Mouse (Mus musculus): ENCODE results near the gene Mrps35. TPM values are rescaled to one million over a fixed set of nuclear protein-coding genes. Genes with fewer than 3 reads are reported as not detected.

Gene Mrps35
- polyA plus RNA-seq, 1 experiment from 2014 or later = 135 TPM

GRCm38 (mm10) chr6:147022375-147023132 is 20.0 kb upstream of the Mrps35 start:
- Histone ChIP-seq H3K9me3 (replicated peaks; ENCODE audit: control insufficient read depth, low read length) (no peaks in the 10 kb centered on the region), H3K4me3 (ENCODE audit: low read depth, low read length) (no peak overlapping the region), H3K9ac (ENCODE audit: low read depth, low read length) (no peak overlapping the region), H3K4me1 (ENCODE audit: control insufficient read depth, insufficient read depth, low read length) (peaks cover 2% of the 10 kb centered on the region; the same call in 1 of the 2 replicates), H3K4me2 (no peak overlapping the region), H3K27ac (ENCODE audit: low read depth, low read length) (no peak overlapping the region), H3K36me3 (ENCODE audit: control insufficient read depth, insufficient read depth, low read length) (peaks cover 18% of the 10 kb centered on the region), H3K27me3 (ENCODE audit: control insufficient read depth, insufficient read depth, low read length) (no peaks in the 10 kb centered on the region)
- no peak for ATAC-seq (replicated peaks; ENCODE audit: insufficient number of reproducible peaks, low FRiP score, low TSS enrichment)
- WGBS (ENCODE audit: insufficient replicate concordance) = 81% methylated on average over 16 of the region's 16 CpGs

DNA sequence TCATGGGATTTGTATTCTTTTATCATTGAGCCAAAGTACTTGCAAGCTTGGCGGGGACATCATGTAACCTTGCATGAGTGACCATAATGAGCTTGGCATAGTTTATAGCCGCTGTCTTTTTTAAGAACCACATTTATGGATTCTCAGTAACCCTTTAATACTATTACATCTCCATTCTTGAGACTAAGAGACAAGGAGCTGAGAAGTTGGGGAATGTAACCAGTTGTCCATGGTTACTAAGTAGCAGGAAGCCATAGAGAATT is 19.5 kb upstream of the Mrps35 start:
- no peak overlapping the region for H3K4me3 ChIP-seq (ENCODE audit: low read depth, low read length)
- H3K9me3 ChIP-seq (replicated peaks; ENCODE audit: control insufficient read depth, low read length) = no peaks in the 10 kb centered on the region
- H3K4me1 ChIP-seq (ENCODE audit: control insufficient read depth, insufficient read depth, low read length) = peaks cover 2% of the 10 kb centered on the region; the same call in 1 of the 2 replicates
- no peak overlapping the region for H3K4me2 ChIP-seq
- WGBS (ENCODE audit: insufficient replicate concordance) = 89% methylated on average over 2 of the region's 2 CpGs
- H3K27me3 ChIP-seq (ENCODE audit: control insufficient read depth, insufficient read depth, low read length) = no peaks in the 10 kb centered on the region
- H3K36me3 ChIP-seq (ENCODE audit: control insufficient read depth, insufficient read depth, low read length) = peaks cover 18% of the 10 kb centered on the region
- no peak overlapping the region for H3K9ac ChIP-seq (ENCODE audit: low read depth, low read length)
- H3K27ac ChIP-seq (ENCODE audit: low read depth, low read length) = no peak overlapping the region
- ATAC-seq (replicated peaks; ENCODE audit: insufficient number of reproducible peaks, low FRiP score, low TSS enrichment) = no peak

- no peak overlapping the region for H3K27ac ChIP-seq (ENCODE audit: low read depth, low read length)
- no peak for ATAC-seq (replicated peaks; ENCODE audit: insufficient number of reproducible peaks, low FRiP score, low TSS enrichment)
Measured at GRCm38 (mm10) chr6:147023568-147023967, 19.0 kb upstream of the Mrps35 start.

GRCm38 (mm10) chr6:147024761-147025160 is 17.8 kb upstream of the Mrps35 start:
- H3K9me3 ChIP-seq (replicated peaks; ENCODE audit: control insufficient read depth, low read length) = no peaks in the 10 kb centered on the region
- no peak overlapping the region for H3K27ac ChIP-seq (ENCODE audit: low read depth, low read length)
- H3K4me3 ChIP-seq (ENCODE audit: low read depth, low read length) = no peak overlapping the region
- peaks cover 2% of the 10 kb centered on the region; the same call in 1 of the 2 replicates for H3K4me1 ChIP-seq (ENCODE audit: control insufficient read depth, insufficient read depth, low read length)
- H3K9ac ChIP-seq (ENCODE audit: low read depth, low read length) = no peak overlapping the region
- H3K36me3 ChIP-seq (ENCODE audit: control insufficient read depth, insufficient read depth, low read length) = peaks cover 21% of the 10 kb centered on the region
- no peak for ATAC-seq (replicated peaks; ENCODE audit: insufficient number of reproducible peaks, low FRiP score, low TSS enrichment)
- no peak overlapping the region for H3K4me2 ChIP-seq
- no peaks in the 10 kb centered on the region for H3K27me3 ChIP-seq (ENCODE audit: control insufficient read depth, insufficient read depth, low read length)
- 55% methylated on average over 3 of the region's 3 CpGs for WGBS (ENCODE audit: insufficient replicate concordance)

More at GRCm38 (mm10) chr6:147023568-147023967, 19.0 kb upstream of the Mrps35 start:
- Histone ChIP-seq H3K4me1 (ENCODE audit: control insufficient read depth, insufficient read depth, low read length) (peaks cover 2% of the 10 kb centered on the region; the same call in 1 of the 2 replicates), H3K9ac (ENCODE audit: low read depth, low read length) (no peak overlapping the region), H3K9me3 (replicated peaks; ENCODE audit: control insufficient read depth, low read length) (no peaks in the 10 kb centered on the region), H3K36me3 (ENCODE audit: control insufficient read depth, insufficient read depth, low read length) (peaks cover 18% of the 10 kb centered on the region), H3K4me3 (ENCODE audit: low read depth, low read length) (no peak overlapping the region), H3K27me3 (ENCODE audit: control insufficient read depth, insufficient read depth, low read length) (no peaks in the 10 kb centered on the region), H3K4me2 (no peak overlapping the region)

DNA sequence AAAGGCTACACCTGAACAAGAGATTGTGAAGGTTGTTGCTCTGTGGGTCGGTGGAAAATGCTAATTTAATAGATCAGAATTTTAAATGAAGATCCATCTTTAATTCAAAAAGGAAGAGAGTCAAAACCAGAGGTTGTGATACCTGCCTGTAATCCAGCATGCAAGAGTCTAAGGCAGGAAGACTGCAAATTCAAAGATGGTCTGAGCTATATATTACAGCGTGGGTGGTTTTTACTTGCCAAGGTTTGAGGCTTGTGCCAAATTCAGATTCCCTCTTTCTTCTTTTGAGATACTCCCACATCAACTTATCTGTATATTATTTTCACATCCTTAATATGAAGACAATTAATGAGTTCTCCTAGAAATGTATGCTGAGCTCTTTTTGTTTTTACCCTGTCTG is 14.2 kb upstream of the Mrps35 start:
- ATAC-seq (replicated peaks; ENCODE audit: insufficient number of reproducible peaks, low FRiP score, low TSS enrichment) = no peak
- no peak overlapping the region for H3K4me2 ChIP-seq
- no peaks in the 10 kb centered on the region for H3K9me3 ChIP-seq (replicated peaks; ENCODE audit: control insufficient read depth, low read length)
- no peak overlapping the region for H3K9ac ChIP-seq (ENCODE audit: low read depth, low read length)
- H3K4me1 ChIP-seq (ENCODE audit: control insufficient read depth, insufficient read depth, low read length) = no peaks in the 10 kb centered on the region
- no peak overlapping the region for H3K4me3 ChIP-seq (ENCODE audit: low read depth, low read length)
- peaks cover 21% of the 10 kb centered on the region for H3K36me3 ChIP-seq (ENCODE audit: control insufficient read depth, insufficient read depth, low read length)
- no peak overlapping the region for H3K27ac ChIP-seq (ENCODE audit: low read depth, low read length)
- WGBS (ENCODE audit: insufficient replicate concordance) = 83% methylated on average over 2 of the region's 2 CpGs
- H3K27me3 ChIP-seq (ENCODE audit: control insufficient read depth, insufficient read depth, low read length) = no peaks in the 10 kb centered on the region

DNA sequence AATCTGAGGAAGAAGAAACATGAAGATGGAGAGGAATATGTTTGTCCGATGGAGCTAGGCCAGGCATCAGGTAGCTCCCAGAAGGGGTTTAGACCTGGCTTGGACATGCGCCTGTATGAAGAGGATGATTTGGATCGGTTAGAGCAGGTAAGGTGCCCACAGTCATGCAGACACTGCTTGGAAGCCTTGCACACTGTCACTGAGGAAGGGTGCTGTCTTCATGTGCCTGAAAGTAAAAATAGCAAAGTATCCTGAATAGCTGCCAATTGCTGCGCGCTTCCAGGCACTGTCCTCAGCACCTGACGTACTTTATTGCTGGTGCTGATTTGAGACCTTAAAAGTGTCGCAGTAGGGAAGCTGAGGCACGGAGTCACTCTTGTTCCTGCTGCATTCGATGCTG is 13.0 kb upstream of the Mrps35 start:
- no peak overlapping the region for H3K4me3 ChIP-seq (ENCODE audit: low read depth, low read length)
- H3K9me3 ChIP-seq (replicated peaks; ENCODE audit: control insufficient read depth, low read length) = no peaks in the 10 kb centered on the region
- WGBS (ENCODE audit: insufficient replicate concordance) = 79% methylated on average over 9 of the region's 9 CpGs
- H3K27ac ChIP-seq (ENCODE audit: low read depth, low read length) = no peak overlapping the region
- no peaks in the 10 kb centered on the region for H3K27me3 ChIP-seq (ENCODE audit: control insufficient read depth, insufficient read depth, low read length)
- H3K36me3 ChIP-seq (ENCODE audit: control insufficient read depth, insufficient read depth, low read length) = peaks cover 21% of the 10 kb centered on the region
- H3K4me2 ChIP-seq = no peak overlapping the region
- H3K4me1 ChIP-seq (ENCODE audit: control insufficient read depth, insufficient read depth, low read length) = no peaks in the 10 kb centered on the region
- no peak overlapping the region for H3K9ac ChIP-seq (ENCODE audit: low read depth, low read length)
- no peak for ATAC-seq (replicated peaks; ENCODE audit: insufficient number of reproducible peaks, low FRiP score, low TSS enrichment)

- no peaks in the 10 kb centered on the region for H3K4me1 ChIP-seq (ENCODE audit: control insufficient read depth, insufficient read depth, low read length)
- no peak overlapping the region for H3K27ac ChIP-seq (ENCODE audit: low read depth, low read length)
- no peaks in the 10 kb centered on the region for H3K9me3 ChIP-seq (replicated peaks; ENCODE audit: control insufficient read depth, low read length)
- no peak overlapping the region for H3K4me2 ChIP-seq
- 84% methylated on average over 15 of the region's 15 CpGs for WGBS (ENCODE audit: insufficient replicate concordance)
- H3K4me3 ChIP-seq (ENCODE audit: low read depth, low read length) = no peak overlapping the region
- no peak for ATAC-seq (replicated peaks; ENCODE audit: insufficient number of reproducible peaks, low FRiP score, low TSS enrichment)
- H3K27me3 ChIP-seq (ENCODE audit: control insufficient read depth, insufficient read depth, low read length) = no peaks in the 10 kb centered on the region
- no peak overlapping the region for H3K9ac ChIP-seq (ENCODE audit: low read depth, low read length)
- peaks cover 19% of the 10 kb centered on the region for H3K36me3 ChIP-seq (ENCODE audit: control insufficient read depth, insufficient read depth, low read length)
Measured at GRCm38 (mm10) chr6:147030096-147030885, 12.3 kb upstream of the Mrps35 start.

DNA sequence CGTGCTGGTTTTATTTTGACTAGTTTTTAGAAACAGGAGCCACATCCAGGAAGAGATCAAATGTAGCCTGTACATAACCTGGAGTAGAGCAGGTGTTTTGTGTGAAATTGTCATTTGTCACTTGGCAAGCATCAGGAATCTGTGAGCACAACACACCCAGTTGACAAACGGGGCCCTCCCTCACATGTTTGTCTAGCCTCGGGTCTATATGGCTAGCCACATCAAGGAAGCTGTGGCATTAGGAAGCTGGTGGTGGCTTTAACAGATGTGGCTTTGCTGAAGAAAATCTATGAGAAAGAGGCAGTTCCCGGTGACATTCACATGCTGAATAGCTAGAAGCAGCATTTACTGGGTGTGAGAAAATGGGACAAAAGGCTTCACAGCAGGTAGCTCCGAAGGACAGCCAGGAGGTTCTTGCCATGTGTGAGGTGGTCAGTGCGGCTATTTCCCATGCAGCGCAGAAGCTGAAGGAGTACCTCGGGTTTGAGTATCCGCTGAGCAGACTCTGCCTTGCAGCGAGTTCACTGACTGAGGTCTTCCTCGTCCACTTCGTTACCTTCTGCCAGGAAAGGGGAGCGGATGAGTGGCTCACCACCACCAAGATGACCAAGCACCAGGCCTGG is 10.2 kb upstream of the Mrps35 start, which contains the start of gene Rep15:
Rep15 (plus strand) TSS at position 282 of the 623 bp plus-strand sequence.
- ATAC-seq (replicated peaks; ENCODE audit: insufficient number of reproducible peaks, low FRiP score, low TSS enrichment) = no peak
- H3K27ac ChIP-seq (ENCODE audit: low read depth, low read length) = no peak within 1 kb of the TSS
- 50% methylated on average over 13 of the region's 13 CpGs for WGBS (ENCODE audit: insufficient replicate concordance)
- no peak within 1 kb of the TSS for H3K4me2 ChIP-seq
- H3K9me3 ChIP-seq (replicated peaks; ENCODE audit: control insufficient read depth, low read length) = no peaks in the 10 kb centered on the region
- no peaks in the 10 kb centered on the region for H3K4me1 ChIP-seq (ENCODE audit: control insufficient read depth, insufficient read depth, low read length)
- no peak within 1 kb of the TSS for H3K9ac ChIP-seq (ENCODE audit: low read depth, low read length)
- peaks cover 12% of the 10 kb centered on the region for H3K36me3 ChIP-seq (ENCODE audit: control insufficient read depth, insufficient read depth, low read length)
- no peaks in the 10 kb centered on the region for H3K27me3 ChIP-seq (ENCODE audit: control insufficient read depth, insufficient read depth, low read length)
- H3K4me3 ChIP-seq (ENCODE audit: low read depth, low read length) = no peak within 1 kb of the TSS

All from heart, embryonic 11.5 days (tissue).